Mouse (Mus musculus): ENCODE data around the gene Olfr1386.
"Not testable (repeated sequence)": the region's sequence is repeated elsewhere in the genome, so short reads cannot be mapped to it uniquely, and the experiment has no call there.

GRCm38 (mm10) chr11:49464746-49465145 is at the start of gene Olfr1386:
- TF ChIP-seq CTCF, EP300 (IDR thresholded peaks at IDR 0.05; ENCODE audit: low read depth): not testable (repeated sequence)
